Mouse (Mus musculus): ENCODE data around the gene Samd11. TPM values are rescaled to one million over a fixed set of nuclear protein-coding genes. Genes with fewer than 3 reads are reported as not detected.

Samd11 gene
- total RNA-seq (2014; fragmentation: Nextera tagmentation) (not detected in 2 replicates), total RNA-seq (2017) (0.15 and 0.60 TPM in 2 replicates)

GRCm38 (mm10) chr4:156255078-156255839 is at the start of gene Samd11:
Gene Samd11 (minus strand): TSS chr4:156255657.
- peak; percentile 79 for ATAC-seq (replicated peaks; ENCODE audit: poor library complexity, severe bottlenecking)

DNA sequence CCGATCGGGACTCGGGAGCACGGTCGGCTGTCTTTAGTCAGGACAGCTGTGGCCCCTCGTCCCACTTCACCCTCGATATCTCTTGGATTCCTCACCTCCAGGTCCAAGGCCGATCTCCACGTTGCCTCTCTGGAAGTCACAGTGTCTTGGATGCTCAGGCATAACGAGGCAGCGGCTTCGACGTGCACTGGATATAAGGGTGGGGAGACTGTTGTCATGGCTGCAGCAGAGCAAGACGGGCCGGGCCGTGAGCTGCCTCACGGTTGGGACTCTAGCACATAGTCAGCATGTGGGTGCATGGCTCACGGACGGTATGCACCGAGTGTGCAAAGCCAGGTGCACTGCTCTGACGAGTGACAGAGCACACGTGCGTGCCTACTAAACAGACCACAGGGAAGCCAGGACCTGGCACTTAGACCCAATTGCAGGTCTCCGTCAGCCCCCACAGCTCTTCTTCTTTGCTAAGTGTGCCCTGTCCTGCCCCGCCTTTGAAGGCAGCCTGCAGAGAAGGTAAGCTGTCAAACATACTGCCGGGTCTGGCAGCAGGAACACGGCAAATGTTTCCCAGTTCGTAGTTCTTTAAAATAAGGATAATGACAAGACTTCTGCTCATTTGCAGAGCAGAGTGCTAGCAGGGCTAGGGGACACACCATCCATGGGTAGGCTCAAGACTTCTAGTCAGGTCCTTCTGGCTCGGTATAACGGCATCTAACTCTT is 938 bp downstream of the Samd11 start:
- ATAC-seq (replicated peaks; ENCODE audit: poor library complexity, severe bottlenecking): peak; percentile 13; the same call in 1 of the 2 replicates

- ATAC-seq (replicated peaks; ENCODE audit: poor library complexity, severe bottlenecking): no peak
These were observed 2.4 kb downstream of the Samd11 start for GRCm38 (mm10) chr4:156253043-156253442.

DNA sequence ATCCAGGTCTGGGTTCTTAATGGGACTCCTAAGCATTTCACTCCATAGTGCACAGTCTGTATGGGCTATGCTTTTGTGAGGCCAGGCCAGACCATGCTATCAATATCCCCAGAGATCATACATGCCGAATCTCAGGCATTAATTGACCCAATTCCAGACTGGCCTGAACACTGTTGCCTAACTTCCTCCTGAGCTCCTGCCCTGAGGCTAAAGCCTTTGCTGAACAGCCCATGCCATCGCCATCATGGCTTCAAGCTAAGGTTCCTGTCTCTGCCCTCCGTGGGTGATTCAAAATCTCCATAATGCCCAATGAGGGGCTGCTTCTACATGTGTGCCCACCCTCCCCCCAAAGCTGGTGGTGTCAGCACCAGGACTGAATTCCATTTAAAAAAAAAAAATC is 2.8 kb downstream of the Samd11 start:
- peak; percentile 51 for ATAC-seq (replicated peaks; ENCODE audit: poor library complexity, severe bottlenecking)

DNA sequence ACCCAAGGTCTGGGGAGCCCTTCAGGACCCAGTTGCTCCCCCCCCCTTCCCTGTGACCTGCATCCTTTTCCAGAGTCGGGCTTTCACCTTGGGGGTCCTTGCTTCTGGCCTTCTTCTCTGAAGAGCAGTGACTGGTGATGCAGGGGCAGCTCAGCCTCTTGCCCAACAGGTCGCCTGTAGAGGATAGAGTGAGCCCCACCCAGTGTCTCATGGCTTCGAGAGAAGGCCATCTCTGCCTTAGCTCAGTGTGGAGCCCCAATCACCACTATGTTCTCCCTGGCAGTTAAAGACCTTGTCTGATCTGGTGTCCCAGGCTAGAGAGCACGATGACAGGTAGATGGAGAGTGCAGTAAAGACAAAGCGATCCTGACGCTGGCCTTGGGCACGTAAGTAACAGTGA is 3.3 kb downstream of the Samd11 start:
- ATAC-seq (replicated peaks; ENCODE audit: poor library complexity, severe bottlenecking): no peak

- no peak for ATAC-seq (replicated peaks; ENCODE audit: poor library complexity, severe bottlenecking)
These were observed 4.4 kb downstream of the Samd11 start for GRCm38 (mm10) chr4:156251081-156251480.

- ATAC-seq (replicated peaks; ENCODE audit: poor library complexity, severe bottlenecking): no peak
These were observed 5.9 kb downstream of the Samd11 start for GRCm38 (mm10) chr4:156249567-156249966.

DNA sequence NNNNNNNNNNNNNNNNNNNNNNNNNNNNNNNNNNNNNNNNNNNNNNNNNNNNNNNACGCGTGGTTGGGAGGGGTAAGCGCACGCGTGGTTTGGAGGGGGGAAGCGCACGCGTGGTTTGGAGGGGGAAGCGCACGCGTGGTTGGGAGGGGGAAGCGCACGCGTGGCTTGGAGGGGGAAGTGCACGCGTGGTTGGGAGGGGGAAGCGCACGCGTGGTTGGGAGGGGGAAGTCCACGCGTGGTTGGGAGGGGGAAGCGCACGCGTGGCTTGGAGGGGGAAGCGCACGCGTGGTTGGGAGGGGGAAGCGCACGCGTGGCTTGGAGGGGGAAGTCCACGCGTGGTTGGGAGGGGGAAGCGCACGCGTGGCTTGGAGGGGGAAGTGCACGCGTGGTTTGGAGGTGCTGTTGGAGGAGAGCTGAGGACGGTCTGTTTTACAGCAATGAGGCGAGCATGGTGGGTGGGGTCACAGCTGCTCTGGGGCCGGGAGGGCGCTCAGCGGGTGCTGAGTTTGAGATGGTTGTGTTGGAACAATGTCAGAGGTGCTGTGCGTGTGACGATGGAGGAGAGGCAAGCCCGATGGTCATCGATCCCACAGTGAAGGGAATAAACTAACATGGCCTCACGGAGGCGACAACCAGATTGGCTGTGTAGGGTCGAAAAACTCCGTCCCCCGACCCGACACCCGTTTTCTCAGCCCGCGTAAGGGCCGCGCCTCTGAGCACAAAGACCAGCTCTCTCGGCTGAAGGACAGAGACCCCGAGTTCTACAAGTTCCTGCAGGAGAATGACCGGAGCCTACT is 18.6 kb downstream of the Samd11 start:
- ATAC-seq (replicated peaks; ENCODE audit: poor library complexity, severe bottlenecking): no peak

GRCm38 (mm10) chr4:156235808-156236533 is 19.5 kb downstream of the Samd11 start, which contains the start of gene Noc2l:
Gene Noc2l (plus strand): TSS chr4:156236010.
- peak; percentile 74 for ATAC-seq (replicated peaks; ENCODE audit: poor library complexity, severe bottlenecking)

DNA sequence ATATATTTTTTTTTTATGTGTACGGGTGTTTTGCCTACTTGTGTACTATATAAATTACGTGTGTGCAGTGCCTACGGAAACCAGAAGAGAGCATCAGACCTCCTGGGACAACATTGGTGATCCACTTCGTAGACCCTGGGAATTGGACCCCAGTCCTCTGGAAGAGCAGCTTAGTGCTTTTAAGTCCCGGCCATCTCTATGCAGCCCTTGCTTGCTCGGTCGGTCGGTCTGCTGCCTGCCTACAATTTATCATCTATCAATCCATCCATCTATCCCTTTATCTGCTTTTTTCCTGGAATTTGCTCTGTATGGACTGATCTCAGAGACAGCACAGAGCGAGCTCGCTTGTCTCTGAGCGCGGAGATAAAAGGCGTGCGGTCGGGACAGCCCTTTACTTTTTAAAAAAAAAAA is 20.1 kb downstream of the Samd11 start:
- ATAC-seq (replicated peaks; ENCODE audit: poor library complexity, severe bottlenecking): no peak

GRCm38 (mm10) chr4:156234701-156235213 is 20.7 kb downstream of the Samd11 start, which contains the start of gene Plekhn1:
Gene Plekhn1 (minus strand): TSS chr4:156234857.
- peak; percentile 15; the same call in 1 of the 2 replicates for ATAC-seq (replicated peaks; ENCODE audit: poor library complexity, severe bottlenecking)

- no peak for ATAC-seq (replicated peaks; ENCODE audit: poor library complexity, severe bottlenecking)
These were observed 21.4 kb downstream of the Samd11 start for GRCm38 (mm10) chr4:156234021-156234501.

GRCm38 (mm10) chr4:156228393-156229024 is 26.9 kb downstream of the Samd11 start:
- peak; percentile 54; the same call in 1 of the 2 replicates for ATAC-seq (replicated peaks; ENCODE audit: poor library complexity, severe bottlenecking)

DNA sequence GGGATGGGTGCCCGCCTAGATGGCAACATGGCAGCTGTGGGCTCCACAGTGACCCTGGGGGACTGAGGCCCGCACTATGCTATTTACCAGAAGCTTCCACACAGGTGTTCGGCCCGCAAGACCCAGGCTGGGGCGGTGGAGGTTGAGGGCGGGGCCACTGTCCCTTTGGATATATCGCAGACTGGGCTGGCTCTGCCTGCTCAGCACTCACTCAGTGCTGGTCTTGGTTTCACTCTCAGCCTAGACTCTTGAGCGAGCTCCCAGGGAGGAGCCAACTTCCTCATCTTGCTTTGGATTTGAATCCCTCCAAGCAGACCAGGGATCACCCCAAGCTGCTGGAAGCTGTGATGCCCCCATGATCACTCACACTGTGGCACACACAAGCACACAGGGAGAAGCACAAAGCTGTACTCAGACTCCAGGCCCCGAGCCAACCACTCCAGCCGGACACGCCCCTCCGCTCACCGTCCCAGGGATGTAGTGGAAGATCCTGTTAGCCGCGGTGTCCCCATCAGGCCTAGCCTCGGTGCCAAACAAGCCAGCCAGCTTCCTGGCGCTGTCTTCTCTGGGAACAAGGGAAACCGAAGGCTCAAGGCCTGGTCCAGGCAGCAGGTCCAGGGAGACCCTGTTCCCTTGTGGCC is 27.6 kb downstream of the Samd11 start:
- peak; percentile 27; the same call in 1 of the 2 replicates for ATAC-seq (replicated peaks; ENCODE audit: poor library complexity, severe bottlenecking)

DNA sequence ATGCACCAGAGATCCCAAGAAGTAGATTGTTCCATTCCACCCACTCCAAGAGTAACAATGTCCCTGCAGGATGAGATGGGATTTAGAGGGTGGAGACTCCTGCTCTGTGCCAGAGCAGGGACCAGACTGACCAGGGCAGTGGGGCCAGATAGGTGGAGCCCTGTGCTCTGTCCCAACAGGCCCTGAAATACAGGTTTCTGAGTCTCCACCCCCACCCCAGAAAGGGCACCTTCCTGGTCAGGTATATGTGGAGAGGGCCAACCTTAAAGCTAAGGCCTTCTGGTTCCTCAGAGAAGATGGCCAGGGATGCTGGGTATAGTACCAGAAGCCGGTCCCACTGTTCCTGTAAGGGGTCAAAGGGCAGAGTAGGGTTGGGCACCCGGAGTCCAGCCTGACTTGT is 31.2 kb downstream of the Samd11 start:
- ATAC-seq (replicated peaks; ENCODE audit: poor library complexity, severe bottlenecking): no peak

DNA sequence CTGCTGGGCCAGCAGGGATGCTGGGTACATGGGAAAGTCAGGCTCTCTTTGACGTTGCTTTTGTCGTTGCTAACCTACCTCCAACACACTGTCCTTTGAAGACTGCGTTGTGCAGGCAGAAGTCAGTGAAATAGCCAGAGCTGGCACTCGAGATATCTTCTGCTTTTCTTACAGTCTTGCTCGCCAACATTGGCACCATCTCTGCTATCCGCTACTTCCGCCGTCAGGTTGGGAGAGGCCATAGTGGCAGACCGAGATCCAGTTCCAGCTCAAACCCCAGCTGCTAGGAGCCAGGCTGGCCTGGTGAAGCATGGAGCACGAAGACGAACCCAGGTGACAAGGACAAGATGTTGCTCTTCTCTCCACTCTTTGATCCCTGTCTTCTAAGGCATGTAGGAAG is 35.5 kb downstream of the Samd11 start:
- no peak for ATAC-seq (replicated peaks; ENCODE audit: poor library complexity, severe bottlenecking)

DNA sequence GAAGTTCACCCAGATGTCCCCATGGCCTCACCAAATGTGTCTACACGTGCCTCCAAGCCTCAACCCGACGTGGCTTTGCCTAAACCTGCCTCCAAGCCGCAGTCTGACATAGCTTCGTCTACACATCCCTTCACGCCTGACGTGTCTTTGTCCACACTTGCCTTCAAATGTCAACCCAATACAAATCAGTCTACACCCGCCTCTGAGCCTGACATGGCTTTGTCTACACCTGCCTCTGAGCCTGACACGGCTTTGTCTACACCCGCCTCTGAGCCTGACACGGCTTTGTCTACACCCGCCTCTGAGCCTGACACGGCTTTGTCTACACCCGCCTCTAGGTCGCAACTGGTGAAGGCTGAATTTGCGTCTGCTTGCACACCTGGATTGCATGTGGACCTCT is 37.6 kb downstream of the Samd11 start:
- ATAC-seq (replicated peaks; ENCODE audit: poor library complexity, severe bottlenecking): no peak

GRCm38 (mm10) chr4:156217022-156217669 is 38.3 kb downstream of the Samd11 start:
- ATAC-seq (replicated peaks; ENCODE audit: poor library complexity, severe bottlenecking): no peak

All from granulocyte monocyte progenitor cell, adult 5-6 weeks (primary cell).